Mouse (Mus musculus) liver, embryonic 16.5 days (tissue): ENCODE results near the gene Gpr107. TPM values are rescaled to one million over a fixed set of nuclear protein-coding genes. Genes with fewer than 3 reads are reported as not detected.

Experiments
- ATAC-seq: fragments of 200-750 bp; cut with Nextera tagmentation; 2 replicates; pipeline ENCODE4 v1.8.0; 2017; ENCODE audit warnings: low read depth, mild to moderate bottlenecking, moderate number of reproducible peaks, moderate library complexity
- H3K27ac ChIP-seq: fragments of 300-500 bp; sonication (generic); 2 replicates; pipeline ENCODE4 v1.5.1; 2014; ENCODE audit warnings: mild to moderate bottlenecking, low read length
- H3K27me3 ChIP-seq: fragments of 300-500 bp; sonication (generic); 2 replicates; pipeline ENCODE4 v1.6.1; 2014; ENCODE audit warnings: low read depth, low read length, mixed read lengths; ENCODE audit not compliant: control insufficient read depth, insufficient read depth
- H3K36me3 ChIP-seq: fragments of 300-500 bp; sonication (generic); 2 replicates; pipeline ENCODE4 v1.6.1; 2014; ENCODE audit warnings: mild to moderate bottlenecking; ENCODE audit not compliant: control insufficient read depth, insufficient read depth
- H3K4me1 ChIP-seq: fragments of 300-500 bp; sonication (generic); 2 replicates; pipeline ENCODE4 v1.6.1; 2014; ENCODE audit warnings: low read depth, low read length, mixed read lengths; ENCODE audit not compliant: control insufficient read depth
- H3K4me2 ChIP-seq: fragments of 300-500 bp; sonication (generic); 2 replicates; pipeline ENCODE4 v1.6.1; 2014; ENCODE audit warnings: low read depth, low read length, mixed read lengths
- H3K4me3 ChIP-seq: fragments of 300-500 bp; sonication (generic); 2 replicates; pipeline ENCODE4 v1.5.1; 2014; ENCODE audit warnings: low read depth, mild to moderate bottlenecking, low read length
- H3K9ac ChIP-seq: fragments of 300-500 bp; sonication (generic); 2 replicates; pipeline ENCODE4 v1.6.1; 2014; ENCODE audit warnings: low read depth, low read length
- H3K9me3 ChIP-seq: fragments of 300-500 bp; sonication (generic); replicated peaks from 2 replicates; pipeline ENCODE4 v1.6.1; 2016; ENCODE audit warnings: low read length; ENCODE audit not compliant: control insufficient read depth
- WGBS: fragments of 180-500 bp; shearing (Covaris S2); extraction: QIAGEN DNeasy Blood & Tissue Kit; methylation state at CpG from one replicate; pipeline ENCODE4 v1.1.7; 2014; ENCODE audit not compliant: insufficient replicate concordance; 5-methylcytosine and 5-hydroxymethylcytosine counted together
- polyA plus RNA-seq: library from polyadenylated mRNA; unstranded; fragments of >200 nt; fragmentation: Nextera tagmentation; extraction: Ambion mirVana; gene quantifications from 2 replicates; pipeline ENCODE4 v1.2.1, GENCODE M21; 2015

The Gpr107 gene
- polyA plus RNA-seq, 1 experiment from 2014 or later, result 11.9 TPM

- WGBS, result 60% methylated on average over 4 of the region's 4 CpGs
- peaks cover 5% of the 10 kb centered on the region; the same call in 1 of the 2 replicates for H3K36me3 ChIP-seq
Measured at GRCm38 (mm10) chr2:31206211-31206610, 54.1 kb downstream of the Gpr107 start.

GRCm38 (mm10) chr2:31206882-31207281 lies 54.8 kb downstream of the Gpr107 start:
- no peaks in the 10 kb centered on the region for H3K9me3 ChIP-seq
- no peak overlapping the region for H3K9ac ChIP-seq
- peaks cover 5% of the 10 kb centered on the region; the same call in 1 of the 2 replicates for H3K36me3 ChIP-seq
- no peak overlapping the region for H3K4me2 ChIP-seq
- no peak overlapping the region for H3K27ac ChIP-seq
- H3K4me1 ChIP-seq, result peaks cover 14% of the 10 kb centered on the region
- H3K27me3 ChIP-seq, result no peaks in the 10 kb centered on the region
- ATAC-seq, result no peak
- no peak overlapping the region for H3K4me3 ChIP-seq
- 63% methylated on average over 8 of the region's 8 CpGs for WGBS

More at GRCm38 (mm10) chr2:31206211-31206610, 54.1 kb downstream of the Gpr107 start:
- Histone ChIP-seq H3K4me3 (no peak overlapping the region), H3K4me1 (peaks cover 14% of the 10 kb centered on the region), H3K9ac (no peak overlapping the region), H3K9me3 (no peaks in the 10 kb centered on the region), H3K27ac (no peak overlapping the region), H3K27me3 (no peaks in the 10 kb centered on the region), H3K4me2 (no peak overlapping the region)
- no peak for ATAC-seq

GRCm38 (mm10) chr2:31208544-31209142 lies 56.5 kb downstream of the Gpr107 start:
- H3K9ac ChIP-seq, result no peak overlapping the region
- no peak overlapping the region for H3K27ac ChIP-seq
- H3K4me2 ChIP-seq, result no peak overlapping the region
- no peak overlapping the region for H3K4me3 ChIP-seq
- no peaks in the 10 kb centered on the region; the same call in 1 of the 2 replicates for H3K4me1 ChIP-seq
- no peaks in the 10 kb centered on the region for H3K27me3 ChIP-seq
- no peaks in the 10 kb centered on the region for H3K9me3 ChIP-seq
- peaks cover 5% of the 10 kb centered on the region; the same call in 1 of the 2 replicates for H3K36me3 ChIP-seq
- 64% methylated on average over 13 of the region's 13 CpGs for WGBS
- no peak for ATAC-seq

- Histone ChIP-seq H3K9me3 (no peaks in the 10 kb centered on the region), H3K36me3 (peaks cover 8% of the 10 kb centered on the region), H3K27me3 (no peaks in the 10 kb centered on the region), H3K27ac (no peak overlapping the region), H3K4me1 (no peaks in the 10 kb centered on the region; the same call in 1 of the 2 replicates), H3K4me3 (no peak overlapping the region), H3K9ac (no peak overlapping the region), H3K4me2 (no peak overlapping the region)
- no peak for ATAC-seq
- 81% methylated on average over 4 of the region's 4 CpGs for WGBS
Measured at GRCm38 (mm10) chr2:31209525-31209924, 57.4 kb downstream of the Gpr107 start.

GRCm38 (mm10) chr2:31210144-31210847 lies 58.2 kb downstream of the Gpr107 start:
- H3K36me3 ChIP-seq, result peaks cover 8% of the 10 kb centered on the region

GRCm38 (mm10) chr2:31211204-31211603 lies 59.1 kb downstream of the Gpr107 start:
- no peak overlapping the region for H3K4me2 ChIP-seq
- no peak overlapping the region for H3K9ac ChIP-seq
- H3K36me3 ChIP-seq, result peaks cover 8% of the 10 kb centered on the region
- H3K4me3 ChIP-seq, result no peak overlapping the region
- no peaks in the 10 kb centered on the region for H3K9me3 ChIP-seq
- no peak overlapping the region for H3K27ac ChIP-seq
- H3K4me1 ChIP-seq, result no peaks in the 10 kb centered on the region
- no peaks in the 10 kb centered on the region for H3K27me3 ChIP-seq
- ATAC-seq, result no peak
- WGBS, result 65% methylated on average over 3 of the region's 3 CpGs

More at GRCm38 (mm10) chr2:31210144-31210847, 58.2 kb downstream of the Gpr107 start:
- no peaks in the 10 kb centered on the region; the same call in 1 of the 2 replicates for H3K4me1 ChIP-seq
- no peak overlapping the region for H3K4me3 ChIP-seq
- WGBS, result 75% methylated on average over 11 of the region's 11 CpGs
- H3K9me3 ChIP-seq, result no peaks in the 10 kb centered on the region
- no peaks in the 10 kb centered on the region for H3K27me3 ChIP-seq
- no peak overlapping the region for H3K9ac ChIP-seq
- no peak overlapping the region for H3K27ac ChIP-seq
- H3K4me2 ChIP-seq, result no peak overlapping the region
- ATAC-seq, result no peak

- 86% methylated on average over 16 of the region's 16 CpGs for WGBS
- Histone ChIP-seq H3K4me3 (no peak overlapping the region), H3K4me1 (no peaks in the 10 kb centered on the region), H3K27ac (no peak overlapping the region), H3K36me3 (peaks cover 8% of the 10 kb centered on the region), H3K9ac (no peak overlapping the region), H3K9me3 (no peaks in the 10 kb centered on the region), H3K4me2 (no peak overlapping the region), H3K27me3 (no peaks in the 10 kb centered on the region)
- no peak for ATAC-seq
Measured at GRCm38 (mm10) chr2:31214211-31214796, 62.2 kb downstream of the Gpr107 start.

GRCm38 (mm10) chr2:31218611-31219010 lies 66.5 kb downstream of the Gpr107 start:
- Histone ChIP-seq H3K27ac (no peak overlapping the region), H3K27me3 (no peaks in the 10 kb centered on the region), H3K9me3 (no peaks in the 10 kb centered on the region), H3K9ac (no peak overlapping the region), H3K4me3 (no peak overlapping the region), H3K4me2 (no peak overlapping the region), H3K4me1 (no peaks in the 10 kb centered on the region), H3K36me3 (peaks cover 3% of the 10 kb centered on the region)
- WGBS, result 62% methylated on average over 3 of the region's 3 CpGs
- ATAC-seq, result no peak

GRCm38 (mm10) chr2:31219470-31219869 lies 67.4 kb downstream of the Gpr107 start:
- no peak overlapping the region for H3K4me3 ChIP-seq
- no peak overlapping the region for H3K27ac ChIP-seq
- H3K9ac ChIP-seq, result no peak overlapping the region
- H3K4me1 ChIP-seq, result no peaks in the 10 kb centered on the region
- no peak for ATAC-seq
- no peaks in the 10 kb centered on the region; the same call in 1 of the 2 replicates for H3K36me3 ChIP-seq
- no peak overlapping the region for H3K4me2 ChIP-seq
- no peaks in the 10 kb centered on the region for H3K27me3 ChIP-seq
- H3K9me3 ChIP-seq, result no peaks in the 10 kb centered on the region
- WGBS, result 65% methylated on average over 6 of the region's 6 CpGs
